Comparison of ENCODE assay signal across 5 mouse cellular contexts in the genomic region with DNA sequence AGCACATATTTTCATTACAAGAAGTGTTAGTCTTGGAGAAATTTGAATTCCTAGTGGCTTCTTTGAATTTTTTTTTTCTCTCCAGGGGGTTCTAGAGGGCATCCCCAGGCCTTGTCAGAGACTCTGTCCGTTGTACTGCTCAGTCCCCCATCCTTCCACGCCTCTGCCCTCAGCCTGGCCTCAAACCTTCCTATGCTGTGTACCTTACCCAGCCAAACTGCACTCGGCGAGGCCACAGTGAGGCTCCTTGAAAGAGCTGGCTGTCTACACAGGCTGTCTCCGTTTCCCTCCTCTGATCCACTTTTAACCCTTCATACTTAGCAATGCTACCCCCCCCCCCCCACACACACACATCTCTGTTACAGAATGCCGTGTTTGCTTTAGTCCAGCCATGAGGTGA. TPM values are rescaled to one million over a fixed set of nuclear protein-coding genes. Genes with fewer than 3 reads are reported as not detected.
"Had no signal": no experiment of that assay in that cellular context is flagged by ENCODE, and none has a peak within 500 bp of the region (broad histone marks: within the 10 kb centered on the region; RNA-seq: fewer than 3 reads in every experiment).

No protein-coding gene starts in this region.

- H3K9me3 ChIP-seq: neural tube, embryonic 15.5 days; stomach, embryonic 15.5 days had no signal

- H3K36me3 ChIP-seq: neural tube, embryonic 15.5 days; stomach, embryonic 15.5 days had no signal

- DNase-seq: right cerebral cortex, postnatal 14 days; right cerebral cortex, postnatal 25 days had no signal

- H3K27ac ChIP-seq: neural tube, embryonic 15.5 days; stomach, embryonic 15.5 days had no signal

- H3K9ac ChIP-seq: stomach, embryonic 15.5 days had no signal

RNA-seq across cellular contexts. Expression of gene Tmem121b, which starts 31.4 kb away (rescaled TPM):
- total RNA-seq: neutrophil, adult 5-6 weeks had no signal
